Mouse (Mus musculus): ENCODE measurements around the gene Gm45623.

Gene Gm45623

DNA sequence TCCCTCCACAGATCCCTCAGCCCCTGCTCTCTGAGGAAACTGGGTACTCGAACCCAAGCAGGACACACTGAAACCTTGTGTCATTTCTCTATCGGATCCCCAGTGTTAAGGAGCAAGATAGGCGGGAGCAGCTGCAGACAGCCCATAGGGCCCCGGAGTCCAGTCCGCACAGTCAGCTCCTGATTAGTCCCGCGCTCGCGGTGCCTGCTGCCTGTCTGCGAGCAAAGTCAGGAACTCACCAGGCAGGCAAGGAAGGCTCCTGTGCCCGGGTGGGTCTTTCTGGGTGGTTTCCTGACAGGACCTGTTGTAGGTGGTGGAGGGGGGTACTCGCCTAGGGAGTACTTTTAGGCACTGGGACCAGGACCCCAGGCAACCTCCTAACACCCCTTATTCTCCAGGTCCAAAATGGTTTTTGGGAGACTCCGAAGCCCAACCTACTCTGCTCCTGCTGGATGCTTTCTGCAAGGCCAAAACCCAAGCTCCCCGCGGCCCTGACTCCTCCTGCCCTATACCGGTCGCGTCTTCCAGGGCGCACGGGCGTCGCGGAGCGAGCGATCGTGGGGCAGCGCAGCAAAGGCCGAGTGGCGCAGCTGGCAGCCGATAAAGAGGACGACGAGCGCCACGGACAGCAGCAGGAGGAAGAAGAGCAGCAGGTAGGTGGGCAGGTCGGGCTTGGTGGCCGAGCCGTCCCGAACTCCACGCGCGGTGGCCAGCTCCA, 994 bp downstream of the Gm45623 start:
- DNase-seq (ENCODE audit: extremely low spot score) = peak; percentile 49

GRCm38 (mm10) chr13:56751774-56752173, 1.9 kb downstream of the Gm45623 start:
- DNase-seq (ENCODE audit: extremely low spot score) = no peak

GRCm38 (mm10) chr13:56749377-56749776, 4.2 kb downstream of the Gm45623 start:
- no peak for DNase-seq (ENCODE audit: extremely low spot score)

GRCm38 (mm10) chr13:56747554-56747953, 6.1 kb downstream of the Gm45623 start:
- no peak for DNase-seq (ENCODE audit: extremely low spot score)

GRCm38 (mm10) chr13:56746739-56747532, 6.7 kb downstream of the Gm45623 start:
- no peak for DNase-seq (ENCODE audit: extremely low spot score)

- no peak for DNase-seq (ENCODE audit: extremely low spot score)
These were observed 11.2 kb downstream of the Gm45623 start for GRCm38 (mm10) chr13:56742325-56742901.

- DNase-seq (ENCODE audit: extremely low spot score) = no peak
These were observed 11.9 kb downstream of the Gm45623 start for GRCm38 (mm10) chr13:56741691-56742090.

DNA sequence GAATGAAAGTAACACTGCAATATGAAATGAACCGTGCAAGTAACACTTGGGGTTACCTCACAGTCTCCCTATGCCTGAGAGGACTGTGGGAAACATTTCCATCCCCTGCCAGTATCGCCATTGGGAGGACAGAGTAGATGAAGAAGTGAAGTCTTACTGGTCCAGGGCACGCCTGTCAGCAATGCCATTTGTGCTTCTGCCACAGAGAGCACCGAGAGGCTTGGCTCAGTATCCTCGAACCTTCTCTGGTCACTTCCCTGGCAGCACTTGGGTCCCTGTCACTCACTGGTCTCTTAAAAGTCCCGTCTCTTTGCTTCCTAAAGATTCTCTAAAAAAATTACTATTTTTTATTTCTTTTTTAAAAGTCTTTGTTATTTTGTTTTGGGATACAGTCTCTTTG, 13.1 kb downstream of the Gm45623 start:
- DNase-seq (ENCODE audit: extremely low spot score) = no peak

- no peak for DNase-seq (ENCODE audit: extremely low spot score)
These were observed 14.1 kb downstream of the Gm45623 start for GRCm38 (mm10) chr13:56739556-56739955.

GRCm38 (mm10) chr13:56735212-56735875, 18.3 kb downstream of the Gm45623 start:
- no peak for DNase-seq (ENCODE audit: extremely low spot score)

- DNase-seq (ENCODE audit: extremely low spot score) = no peak
These were observed 19.0 kb downstream of the Gm45623 start for GRCm38 (mm10) chr13:56734617-56735016.

DNA sequence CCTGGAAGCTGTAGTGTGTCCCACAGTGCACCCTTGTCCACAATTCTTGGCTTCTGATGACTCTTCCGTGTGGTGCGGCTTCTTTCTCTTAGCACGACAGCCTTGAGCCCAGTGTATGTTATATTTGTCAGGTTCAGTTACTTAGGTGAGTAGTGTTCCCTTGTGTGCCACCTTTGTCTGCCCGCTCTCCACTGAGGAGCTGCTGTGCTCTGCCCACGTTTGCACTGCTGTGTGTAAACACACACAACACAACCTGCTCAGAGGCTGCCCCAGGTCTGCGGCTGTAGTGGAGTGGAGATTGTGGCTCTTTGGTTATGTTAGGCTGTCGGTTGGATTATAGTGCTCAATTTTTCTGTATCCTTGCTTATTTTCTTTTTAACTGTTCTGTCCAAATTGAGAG, 24.6 kb downstream of the Gm45623 start:
- DNase-seq (ENCODE audit: extremely low spot score) = no peak

DNA sequence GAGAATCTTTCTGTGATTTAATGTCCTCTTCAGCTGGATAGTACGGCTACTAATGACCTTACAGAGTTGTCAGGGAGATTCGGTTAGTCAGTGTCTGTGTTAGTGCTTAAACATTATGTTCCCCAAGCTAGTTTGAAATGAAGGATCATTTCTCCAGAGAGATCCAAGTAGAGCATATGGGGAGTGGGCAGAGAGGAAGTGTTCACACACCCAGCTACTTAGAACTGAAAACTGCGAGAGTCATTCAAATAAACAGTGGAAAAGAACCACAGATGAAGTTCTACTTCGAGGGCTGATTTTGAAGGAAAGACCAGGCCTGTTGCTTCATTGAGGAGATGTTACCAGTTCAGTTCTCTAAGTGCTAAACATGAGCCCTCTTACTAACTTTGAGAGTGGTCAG, 27.1 kb downstream of the Gm45623 start:
- no peak for DNase-seq (ENCODE audit: extremely low spot score)

DNA sequence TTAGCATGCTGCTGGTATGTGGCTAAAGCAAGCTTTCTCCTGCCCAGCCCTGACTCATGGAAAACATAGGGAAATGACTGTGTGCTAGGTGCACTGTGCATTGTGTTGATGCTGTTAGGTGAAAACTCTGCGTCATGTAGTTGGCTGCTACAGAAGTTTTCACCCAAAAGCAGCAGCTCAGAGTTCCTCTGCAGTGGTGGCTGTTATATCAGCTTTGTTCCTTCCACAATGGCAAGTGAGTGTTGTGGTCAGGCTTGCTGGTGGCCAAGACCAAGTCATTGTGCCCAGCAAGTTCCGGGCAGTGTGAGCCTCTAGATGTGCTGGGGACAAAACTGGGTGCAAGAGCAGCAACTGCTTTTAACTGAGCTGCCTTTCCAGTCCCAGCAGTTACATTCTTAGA, 41.4 kb downstream of the Gm45623 start:
- DNase-seq (ENCODE audit: extremely low spot score) = no peak

GRCm38 (mm10) chr13:56710620-56711019, 43.0 kb downstream of the Gm45623 start:
- DNase-seq (ENCODE audit: extremely low spot score) = no peak

GRCm38 (mm10) chr13:56707606-56708005, 46.0 kb downstream of the Gm45623 start:
- no peak for DNase-seq (ENCODE audit: extremely low spot score)

- DNase-seq (ENCODE audit: extremely low spot score) = no peak
These were observed 46.5 kb downstream of the Gm45623 start for GRCm38 (mm10) chr13:56707111-56707510.

- DNase-seq (ENCODE audit: extremely low spot score) = no peak
These were observed 49.0 kb downstream of the Gm45623 start for GRCm38 (mm10) chr13:56704596-56704995.

GRCm38 (mm10) chr13:56703871-56704321, 49.7 kb downstream of the Gm45623 start:
- DNase-seq (ENCODE audit: extremely low spot score) = no peak

- DNase-seq (ENCODE audit: extremely low spot score) = peak; percentile 85
These were observed 50.3 kb downstream of the Gm45623 start for GRCm38 (mm10) chr13:56703222-56703870.

- peak; percentile 98 for DNase-seq (ENCODE audit: extremely low spot score)
These were observed 51.0 kb downstream of the Gm45623 start, which contains the start of gene Smad5 for GRCm38 (mm10) chr13:56702469-56703221. TSS of gene Smad5 (plus strand) at chr13:56703010.
